ENCODE assay signal across 10 mouse cellular contexts in the genomic region with DNA sequence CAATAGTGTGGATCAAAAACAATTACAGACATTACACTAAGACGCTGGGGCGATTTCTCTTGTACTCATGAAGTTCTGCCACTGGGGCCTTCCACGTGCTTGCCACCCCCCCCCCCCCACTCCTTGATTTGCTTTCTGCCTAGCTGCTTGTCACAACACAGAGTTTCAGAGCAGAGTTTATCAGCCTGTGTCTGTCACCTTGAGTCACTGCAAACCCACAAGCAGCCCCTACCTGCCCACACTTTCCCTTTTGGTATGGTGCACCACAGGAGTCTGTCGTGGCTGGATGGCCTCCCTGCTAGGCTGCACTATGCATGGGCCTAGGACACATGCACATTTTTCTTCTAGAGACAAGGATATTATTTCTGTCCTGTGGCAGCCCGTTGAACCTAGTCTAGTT. TPM values are rescaled to one million over a fixed set of nuclear protein-coding genes. Genes with fewer than 3 reads are reported as not detected.
DNase-seq lines count a peak whose midpoint lies in the region; ATAC-seq lines count a peak whose summit lies in the region.
"Had no signal": no experiment of that assay in that cellular context is flagged by ENCODE, and none has a peak within 500 bp of the region (broad histone marks: within the 10 kb centered on the region; RNA-seq: fewer than 3 reads in every experiment).

No protein-coding gene starts in this region.

- peaks cover 49% of the 10 kb centered on the region for H3K4me1 ChIP-seq in heart, embryonic 16.5 days (ENCODE audit: control insufficient read depth, insufficient read depth, low read length)

- 43% methylated on average over 5 of the region's 5 CpGs for WGBS in heart, embryonic 16.5 days

- ATAC-seq in heart, embryonic 16.5 days (replicated peaks; ENCODE audit: extremely low read depth, insufficient read depth, low FRiP score): no peak
- ATAC-seq in inflammation-experienced regulatory T-cells, adult 6 months: peak; percentile 76

- H3K9ac ChIP-seq in heart, embryonic 16.5 days (ENCODE audit: low read length): no peak overlapping the region; the same call in 1 of the 2 replicates
- H3K9ac ChIP-seq: lung, embryonic 15.5 days had no signal

- DNase-seq in heart, adult 9 months (ENCODE audit: low spot score in 2 of 2): no peak
- peak; percentile 19 for DNase-seq in thymus, postnatal 25 days
- DNase-seq in thymus, postnatal 4 days: no peak
- no peak for DNase-seq in frontal cortex, adult 2 months (ENCODE audit: extremely low spot score in 1 of 2, low spot score in 1 of 2)
- no peak for DNase-seq in spleen, postnatal 10 days (ENCODE audit: low spot score in 2 of 2)
- DNase-seq in embryo, embryonic 11 days: no peak
- DNase-seq: layer of hippocampus, adult 9-11 months had no signal

- H3K4me2 ChIP-seq in heart, embryonic 16.5 days (ENCODE audit: low read depth, low read length): peak overlapping the region; percentile 62
- H3K4me2 ChIP-seq: lung, embryonic 15.5 days had no signal

- H3K27me3 ChIP-seq in heart, embryonic 16.5 days (ENCODE audit: control insufficient read depth, insufficient read depth, low read length): no peaks in the 10 kb centered on the region
- H3K27me3 ChIP-seq: lung, embryonic 15.5 days had no signal

- H3K4me3 ChIP-seq in heart, embryonic 16.5 days (ENCODE audit: low read length): no peak overlapping the region
- H3K4me3 ChIP-seq: lung, embryonic 15.5 days had no signal

- no peaks in the 10 kb centered on the region for H3K36me3 ChIP-seq in heart, embryonic 16.5 days (ENCODE audit: control insufficient read depth, insufficient read depth)
- H3K36me3 ChIP-seq: lung, embryonic 15.5 days had no signal

- no peaks in the 10 kb centered on the region for H3K9me3 ChIP-seq in heart, embryonic 16.5 days (replicated peaks; ENCODE audit: control insufficient read depth, low read length)
- H3K9me3 ChIP-seq: lung, embryonic 15.5 days had no signal

- peak overlapping the region; percentile 91 for H3K27ac ChIP-seq in heart, embryonic 16.5 days (ENCODE audit: low read length)
- H3K27ac ChIP-seq: lung, embryonic 15.5 days had no signal

RNA-seq across cellular contexts. Expression of a gene that starts 31.5 kb away (rescaled TPM):
- 7.1 and 11.0 TPM in 2 replicates for polyA plus RNA-seq in heart, embryonic 16.5 days (2015; fragmentation: Nextera tagmentation; extraction: Ambion mirVana)
- 1 to 10 TPM; 2.1 to 6.0 (median 5.9) TPM for polyA plus RNA-seq in inflammation-experienced regulatory T-cells, adult 6 months (2017; shearing (Covaris generic))
- polyA plus RNA-seq in frontal cortex, adult 2 months (2012; rRNA removed): 78.0 TPM in 2 replicates
